Mouse (Mus musculus) hindbrain, embryonic 14.5 days (tissue): ENCODE data around the gene Sema3e. TPM values are rescaled to one million over a fixed set of nuclear protein-coding genes. Genes with fewer than 3 reads are reported as not detected.

ENCODE experiments used
- ATAC-seq: fragments of 200-750 bp; cut with Nextera tagmentation; 2 replicates; pipeline ENCODE4 v1.8.0; 2017; ENCODE audit warnings: moderate number of reproducible peaks, mild to moderate bottlenecking, moderate TSS enrichment, moderate library complexity; ENCODE audit not compliant: low FRiP score
- DNase-seq: peaks from one replicate; pipeline ENCODE4 v3.0.0-alpha.2; 2015; ENCODE audit warnings: low spot score
- H3K27ac ChIP-seq: fragments of 300-500 bp; sonication (generic); 2 replicates; pipeline ENCODE4 v1.5.1; 2014; ENCODE audit warnings: mild to moderate bottlenecking, moderate library complexity
- H3K27me3 ChIP-seq: fragments of 300-500 bp; sonication (generic); 2 replicates; pipeline ENCODE4 v1.6.1; 2014; ENCODE audit warnings: mild to moderate bottlenecking, low read length, mixed read lengths; ENCODE audit not compliant: control insufficient read depth, insufficient read depth
- H3K36me3 ChIP-seq: fragments of 300-500 bp; sonication (generic); replicated peaks from 2 replicates; pipeline ENCODE4 v1.6.1; 2014; ENCODE audit not compliant: control insufficient read depth, insufficient read depth
- H3K4me1 ChIP-seq: fragments of 300-500 bp; sonication (generic); replicated peaks from 2 replicates; pipeline ENCODE4 v1.6.1; 2014; ENCODE audit warnings: antibody characterized with exemption, low read length, mixed read lengths; ENCODE audit not compliant: control insufficient read depth, insufficient read depth
- H3K4me2 ChIP-seq: fragments of 300-500 bp; sonication (generic); replicated peaks from 2 replicates; pipeline ENCODE4 v1.6.1; 2014; ENCODE audit warnings: mild to moderate bottlenecking, moderate library complexity
- H3K4me3 ChIP-seq: fragments of 300-500 bp; sonication (generic); replicated peaks from 2 replicates; pipeline ENCODE4 v1.5.1; 2014; ENCODE audit warnings: mild to moderate bottlenecking, low read length
- H3K9ac ChIP-seq: fragments of 300-500 bp; sonication (generic); 2 replicates; pipeline ENCODE4 v1.6.1; 2014
- H3K9me3 ChIP-seq: fragments of 300-500 bp; sonication (generic); 2 replicates; pipeline ENCODE4 v1.6.1; 2016; ENCODE audit warnings: low read length; ENCODE audit not compliant: control insufficient read depth
- WGBS: fragments of 180-500 bp; shearing (Covaris S2); extraction: QIAGEN DNeasy Blood & Tissue Kit; methylation state at CpG from one replicate; pipeline ENCODE4 v1.1.7; 2014; 5-methylcytosine and 5-hydroxymethylcytosine counted together
- polyA plus RNA-seq: library from polyadenylated mRNA; unstranded; fragments of >200 nt; fragmentation: Nextera tagmentation; extraction: Ambion mirVana; gene quantifications from 2 replicates; pipeline ENCODE4 v1.2.1, GENCODE M21; 2014

The Sema3e gene
- polyA plus RNA-seq, 1 experiment from 2014 or later: 5.5 TPM

GRCm38 (mm10) chr5:14028341-14028740, 3.3 kb downstream of the Sema3e start:
- DNase-seq (no peak), ATAC-seq (no peak)
- H3K27ac ChIP-seq: no peak overlapping the region
- no peak overlapping the region for H3K4me3 ChIP-seq
- H3K27me3 ChIP-seq: no peaks in the 10 kb centered on the region
- no peaks in the 10 kb centered on the region for H3K36me3 ChIP-seq
- H3K9me3 ChIP-seq: no peaks in the 10 kb centered on the region
- H3K4me2 ChIP-seq: no peak overlapping the region
- no peak overlapping the region for H3K9ac ChIP-seq
- WGBS: 89% methylated on average over 7 of the region's 7 CpGs
- H3K4me1 ChIP-seq: peaks cover 4% of the 10 kb centered on the region

- WGBS: 84% methylated on average over 1 of the region's 1 CpGs
- Histone ChIP-seq H3K4me1 (peaks cover 2% of the 10 kb centered on the region), H3K36me3 (no peaks in the 10 kb centered on the region), H3K9me3 (no peaks in the 10 kb centered on the region), H3K4me2 (no peak overlapping the region), H3K27ac (no peak overlapping the region), H3K9ac (no peak overlapping the region), H3K27me3 (no peaks in the 10 kb centered on the region), H3K4me3 (no peak overlapping the region)
- no peak for DNase-seq
- no peak for ATAC-seq
Measured at GRCm38 (mm10) chr5:14030796-14031195, 5.7 kb downstream of the Sema3e start.

GRCm38 (mm10) chr5:14032056-14032455, 7.0 kb downstream of the Sema3e start:
- Histone ChIP-seq H3K9ac (no peak overlapping the region), H3K4me2 (no peak overlapping the region), H3K36me3 (no peaks in the 10 kb centered on the region), H3K9me3 (no peaks in the 10 kb centered on the region), H3K4me3 (no peak overlapping the region), H3K27me3 (no peaks in the 10 kb centered on the region), H3K4me1 (no peaks in the 10 kb centered on the region), H3K27ac (no peak overlapping the region)
- ATAC-seq (no peak), DNase-seq (no peak)
- 19% methylated on average over 4 of the region's 4 CpGs for WGBS

- no peaks in the 10 kb centered on the region for H3K9me3 ChIP-seq
- H3K36me3 ChIP-seq: no peaks in the 10 kb centered on the region
- H3K27me3 ChIP-seq: no peaks in the 10 kb centered on the region
- no peak overlapping the region for H3K4me2 ChIP-seq
- DNase-seq (no peak), ATAC-seq (no peak)
- WGBS: 31% methylated on average over 3 of the region's 3 CpGs
- H3K4me3 ChIP-seq: no peak overlapping the region
- no peaks in the 10 kb centered on the region for H3K4me1 ChIP-seq
- H3K27ac ChIP-seq: no peak overlapping the region
- no peak overlapping the region for H3K9ac ChIP-seq
Measured at GRCm38 (mm10) chr5:14033302-14033701, 8.2 kb downstream of the Sema3e start.

GRCm38 (mm10) chr5:14038813-14039496, 13.9 kb downstream of the Sema3e start:
- no peaks in the 10 kb centered on the region for H3K36me3 ChIP-seq
- H3K4me1 ChIP-seq: peaks cover 9% of the 10 kb centered on the region; the same call in 1 of the 2 replicates
- no peak for DNase-seq
- 8% methylated on average over 9 of the region's 9 CpGs for WGBS
- H3K9me3 ChIP-seq: no peaks in the 10 kb centered on the region
- peak; percentile 87 for ATAC-seq
- H3K27me3 ChIP-seq: no peaks in the 10 kb centered on the region
- peak overlapping the region; percentile 52 for H3K9ac ChIP-seq
- peak overlapping the region; percentile 67; the same call in 1 of the 2 replicates for H3K27ac ChIP-seq
- peak overlapping the region; percentile 42 for H3K4me2 ChIP-seq
- no peak overlapping the region; the same call in 1 of the 2 replicates for H3K4me3 ChIP-seq

GRCm38 (mm10) chr5:14040208-14040607, 15.1 kb downstream of the Sema3e start:
- H3K4me1 ChIP-seq: peaks cover 9% of the 10 kb centered on the region; the same call in 1 of the 2 replicates
- DNase-seq: no peak
- no peak overlapping the region for H3K4me2 ChIP-seq
- ATAC-seq: no peak
- H3K36me3 ChIP-seq: no peaks in the 10 kb centered on the region
- H3K27me3 ChIP-seq: no peaks in the 10 kb centered on the region
- H3K9me3 ChIP-seq: no peaks in the 10 kb centered on the region
- H3K27ac ChIP-seq: no peak overlapping the region
- 12% methylated on average over 4 of the region's 4 CpGs for WGBS
- H3K9ac ChIP-seq: no peak overlapping the region
- H3K4me3 ChIP-seq: no peak overlapping the region

- DNase-seq (no peak), ATAC-seq (no peak)
- WGBS: 88% methylated on average over 5 of the region's 5 CpGs
- Histone ChIP-seq H3K27ac (no peak overlapping the region), H3K4me3 (no peak overlapping the region), H3K4me2 (no peak overlapping the region), H3K4me1 (peaks cover 9% of the 10 kb centered on the region; the same call in 1 of the 2 replicates), H3K27me3 (no peaks in the 10 kb centered on the region), H3K9me3 (no peaks in the 10 kb centered on the region), H3K9ac (no peak overlapping the region), H3K36me3 (no peaks in the 10 kb centered on the region)
Measured at GRCm38 (mm10) chr5:14043116-14043515, 18.0 kb downstream of the Sema3e start.

- no peak for ATAC-seq
- Histone ChIP-seq H3K4me3 (no peak overlapping the region), H3K27me3 (no peaks in the 10 kb centered on the region), H3K36me3 (no peaks in the 10 kb centered on the region), H3K27ac (no peak overlapping the region), H3K4me1 (peaks cover 7% of the 10 kb centered on the region; the same call in 1 of the 2 replicates), H3K9ac (no peak overlapping the region), H3K4me2 (no peak overlapping the region), H3K9me3 (no peaks in the 10 kb centered on the region)
- WGBS: 82% methylated on average over 6 of the region's 6 CpGs
- no peak for DNase-seq
Measured at GRCm38 (mm10) chr5:14043983-14044382, 18.9 kb downstream of the Sema3e start.

- H3K36me3 ChIP-seq: no peaks in the 10 kb centered on the region
- no peak overlapping the region for H3K4me3 ChIP-seq
- DNase-seq: no peak
- no peak overlapping the region for H3K9ac ChIP-seq
- no peaks in the 10 kb centered on the region for H3K9me3 ChIP-seq
- no peak overlapping the region for H3K4me2 ChIP-seq
- no peaks in the 10 kb centered on the region for H3K27me3 ChIP-seq
- no peaks in the 10 kb centered on the region for H3K4me1 ChIP-seq
- no peak overlapping the region for H3K27ac ChIP-seq
- ATAC-seq: no peak
- WGBS: 55% methylated on average over 7 of the region's 7 CpGs
Measured at GRCm38 (mm10) chr5:14048660-14049059, 23.6 kb downstream of the Sema3e start.

GRCm38 (mm10) chr5:14054472-14054871, 29.4 kb downstream of the Sema3e start:
- Histone ChIP-seq H3K27ac (no peak overlapping the region), H3K36me3 (no peaks in the 10 kb centered on the region), H3K4me1 (no peaks in the 10 kb centered on the region), H3K4me3 (no peak overlapping the region), H3K9me3 (no peaks in the 10 kb centered on the region), H3K27me3 (no peaks in the 10 kb centered on the region), H3K4me2 (no peak overlapping the region), H3K9ac (no peak overlapping the region)
- ATAC-seq: no peak
- 62% methylated on average over 5 of the region's 5 CpGs for WGBS
- no peak for DNase-seq
